Mouse (Mus musculus) hematopoietic multipotent progenitor cell, adult 10-12 weeks (in vitro differentiated cells): Measurements from ENCODE around the gene Dnmbp. TPM values are rescaled to one million over a fixed set of nuclear protein-coding genes. Genes with fewer than 3 reads are reported as not detected.

Source experiments
- polyA plus RNA-seq: library from polyadenylated mRNA; stranded (reverse); fragments of >175 nt; gene quantifications from 2 replicates; pipeline ENCODE4 v1.2.3, GENCODE M21; 2012; ENCODE audit warnings: low replicate concordance

The Dnmbp gene
- 5.4 and 10.4 TPM in 2 replicates for polyA plus RNA-seq

GRCm38 (mm10) chr19:43939769-43940689 lies at the start of gene Dnmbp:
Gene Dnmbp, minus strand, starts transcription at chr19:43940191.

GRCm38 (mm10) chr19:43986069-43986794 lies 46.2 kb upstream of the Dnmbp start, which contains the start of gene Cpn1:
Gene Cpn1, minus strand, starts transcription at chr19:43986556.

Other genes starting within 250 kb of the Dnmbp start
- gene Cutc, start 187.2 kb downstream of the Dnmbp start, polyA plus RNA-seq: 3.0 and 3.5 TPM in 2 replicates
- 2.4 and 3.7 TPM in 2 replicates for gene Cox15, start 187.2 kb downstream of the Dnmbp start, polyA plus RNA-seq
- not detected in 2 replicates for gene Abcc2, start 158.0 kb downstream of the Dnmbp start, polyA plus RNA-seq
- 0.43 and 1.2 TPM in 2 replicates for gene Cpn1, start 46.4 kb upstream of the Dnmbp start, polyA plus RNA-seq
- gene Cyp2c23, start 89.0 kb upstream of the Dnmbp start, polyA plus RNA-seq: not detected in 2 replicates
- 5.7 and 8.2 TPM in 2 replicates for gene Erlin1, start 129.6 kb upstream of the Dnmbp start, polyA plus RNA-seq
- 15.3 and 38.1 TPM in 2 replicates for gene Chuk, start 167.3 kb upstream of the Dnmbp start, polyA plus RNA-seq
- 3.5 and 7.9 TPM in 2 replicates for gene Cwf19l1, start 195.7 kb upstream of the Dnmbp start, polyA plus RNA-seq
- 80.9 and 191 TPM in 2 replicates for gene Bloc1s2, start 206.3 kb upstream of the Dnmbp start, polyA plus RNA-seq